Mouse (Mus musculus) ovary, postnatal 14 days (tissue): ENCODE data around the gene Mlxipl.

Experiments used
- DNase-seq: peaks from one replicate; pipeline ENCODE4 v3.0.0; 2022; ENCODE audit warnings: low spot score

Mlxipl gene

GRCm38 (mm10) chr5:135079578-135079977 lies 10.1 kb upstream of the Mlxipl start:
- no peak for DNase-seq

DNA sequence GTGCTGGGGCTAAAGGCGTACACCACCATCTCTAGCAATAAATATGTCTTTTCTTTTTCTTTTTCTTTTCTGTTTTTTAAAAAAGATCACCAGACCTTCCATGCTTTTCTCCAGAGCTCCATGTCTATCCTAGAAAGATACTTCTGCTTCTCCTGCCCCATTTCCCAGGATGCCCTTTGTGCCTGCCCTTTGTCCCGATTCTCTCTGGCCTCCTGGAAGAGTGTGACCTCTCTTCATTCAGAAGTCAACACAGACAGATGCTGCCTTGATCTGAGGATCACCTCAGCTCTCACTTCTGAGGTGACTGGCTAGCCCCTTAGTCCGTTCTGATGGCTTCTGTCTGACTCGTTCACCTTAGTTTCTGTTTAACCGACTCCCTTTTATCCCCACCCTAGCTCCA lies 9.2 kb upstream of the Mlxipl start:
- DNase-seq: no peak

GRCm38 (mm10) chr5:135086871-135087270 lies 2.8 kb upstream of the Mlxipl start:
- DNase-seq: no peak

- no peak for DNase-seq
Measured at GRCm38 (mm10) chr5:135100981-135101380, 11.3 kb downstream of the Mlxipl start.

DNA sequence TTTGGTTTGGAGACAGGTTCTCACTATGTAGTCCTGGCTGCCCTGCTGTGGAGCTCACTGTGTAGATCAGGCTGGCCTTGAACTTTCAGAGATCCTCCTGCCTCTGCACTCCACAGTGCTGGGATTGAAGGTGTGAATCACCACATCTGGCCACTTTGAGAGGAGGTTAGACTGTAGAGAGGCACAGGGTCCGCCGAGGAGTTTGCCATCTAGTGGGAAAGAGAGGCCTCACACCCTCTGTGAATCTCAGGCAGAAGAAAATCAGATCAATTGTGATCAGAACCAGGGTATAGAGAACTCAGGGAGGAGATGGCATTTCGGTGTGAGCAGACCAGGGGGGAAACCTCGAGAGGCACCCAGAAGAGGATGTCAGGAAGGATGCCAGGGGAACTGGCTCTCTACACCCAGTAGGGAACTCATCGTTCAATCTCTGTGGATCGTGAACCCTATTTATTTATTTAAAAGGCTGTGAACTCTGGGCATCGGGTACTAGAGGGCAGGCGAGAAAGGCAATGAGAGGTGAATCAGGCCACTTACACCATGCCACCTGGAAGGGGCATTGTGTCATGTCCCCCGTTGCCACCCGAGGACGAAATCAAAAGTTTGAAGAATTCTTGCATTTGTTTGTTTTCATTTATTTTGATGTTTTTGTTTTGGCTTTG lies 14.4 kb downstream of the Mlxipl start:
- DNase-seq: no peak

DNA sequence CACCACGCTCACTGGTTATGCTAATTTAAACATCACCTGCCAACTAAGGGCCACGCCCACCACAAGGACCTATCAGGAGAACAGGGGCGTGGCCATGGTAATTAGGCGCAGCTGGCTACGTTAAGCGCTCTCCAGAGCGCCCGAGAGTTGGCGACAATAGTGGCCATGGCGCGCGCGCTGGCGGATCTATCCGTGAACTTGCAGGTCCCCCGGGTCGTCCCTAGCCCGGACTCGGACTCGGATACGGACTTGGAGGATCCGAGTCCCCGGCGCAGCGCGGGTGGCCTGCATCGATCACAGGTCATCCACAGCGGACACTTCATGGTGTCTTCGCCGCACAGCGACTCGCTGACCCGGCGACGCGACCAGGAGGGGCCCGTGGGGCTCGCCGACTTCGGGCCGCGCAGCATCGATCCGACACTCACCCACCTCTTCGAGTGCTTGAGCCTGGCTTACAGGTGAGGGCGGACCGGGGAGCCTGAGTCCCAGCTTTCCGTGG lies 17.1 kb downstream of the Mlxipl start:
- peak; percentile 67 for DNase-seq

GRCm38 (mm10) chr5:135107521-135108501 lies 18.1 kb downstream of the Mlxipl start:
- DNase-seq: peak; percentile 51

DNA sequence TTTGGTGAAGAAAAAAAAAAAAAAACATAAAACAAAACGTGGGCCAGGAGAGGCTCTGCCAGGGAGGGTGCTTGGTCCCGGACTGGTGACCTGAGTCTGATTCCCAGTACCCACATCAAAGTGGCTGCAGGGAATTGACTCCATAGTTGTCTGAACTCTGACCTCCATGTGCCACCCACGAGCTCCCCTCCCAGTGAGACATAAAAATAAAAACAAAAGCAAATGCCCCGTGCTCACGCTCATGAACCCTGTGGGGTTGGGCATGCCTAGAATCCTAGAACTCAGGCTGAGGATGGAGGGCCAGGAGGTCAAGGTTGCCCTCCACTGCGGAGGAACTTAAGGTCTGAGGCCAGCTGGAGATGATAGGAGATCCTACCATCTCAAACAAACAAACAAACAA lies 19.3 kb downstream of the Mlxipl start:
- DNase-seq: no peak

- no peak for DNase-seq
Measured at GRCm38 (mm10) chr5:135109426-135109825, 19.7 kb downstream of the Mlxipl start.

- no peak for DNase-seq
Measured at GRCm38 (mm10) chr5:135109976-135110375, 20.3 kb downstream of the Mlxipl start.

DNA sequence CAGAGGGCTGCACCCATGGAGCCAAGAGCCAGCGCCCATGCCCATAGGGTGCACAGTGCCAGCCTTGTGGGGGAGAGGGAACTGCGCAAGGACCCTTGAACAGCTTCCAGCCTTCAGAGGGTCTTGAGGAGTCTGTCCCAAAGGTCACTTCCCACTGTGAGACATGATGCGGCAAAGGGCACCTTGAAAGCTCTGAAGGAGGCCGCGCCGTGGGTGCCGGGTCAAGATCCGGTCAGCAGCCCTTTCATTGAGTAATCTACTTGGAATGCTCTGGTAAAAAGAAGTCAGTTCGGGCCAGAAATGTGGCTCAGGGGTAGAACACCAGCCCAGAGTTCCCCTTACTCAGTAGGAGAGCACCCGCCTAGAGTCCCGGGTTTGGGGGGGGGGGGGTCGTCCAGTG lies 24.1 kb downstream of the Mlxipl start:
- no peak for DNase-seq

- no peak for DNase-seq
Measured at GRCm38 (mm10) chr5:135115241-135115640, 25.6 kb downstream of the Mlxipl start.

DNA sequence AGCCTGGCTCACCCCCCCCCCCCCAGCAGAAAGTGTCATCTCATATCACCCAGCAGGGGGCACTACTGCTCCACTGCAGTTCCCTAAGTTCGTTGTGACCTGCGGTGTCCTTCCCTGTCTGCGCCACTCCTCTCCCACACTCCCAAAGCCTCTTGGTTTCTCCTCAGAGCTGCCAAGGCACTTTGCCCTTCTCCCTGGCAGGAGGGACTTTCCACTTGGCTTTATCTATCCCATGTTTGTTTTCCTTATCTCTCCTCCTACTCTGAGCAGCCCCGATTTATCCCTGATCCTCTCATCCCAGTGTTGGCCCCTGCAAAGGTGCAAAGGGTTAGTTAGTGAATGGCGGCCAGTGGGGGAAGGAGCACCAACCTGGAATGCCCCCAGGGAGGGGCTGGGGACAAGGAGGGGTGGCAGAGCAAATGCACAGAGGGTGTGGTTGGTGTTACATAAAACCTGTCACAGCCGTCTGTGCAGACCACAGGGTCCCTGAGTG lies 28.9 kb downstream of the Mlxipl start:
- peak; percentile 60 for DNase-seq

DNA sequence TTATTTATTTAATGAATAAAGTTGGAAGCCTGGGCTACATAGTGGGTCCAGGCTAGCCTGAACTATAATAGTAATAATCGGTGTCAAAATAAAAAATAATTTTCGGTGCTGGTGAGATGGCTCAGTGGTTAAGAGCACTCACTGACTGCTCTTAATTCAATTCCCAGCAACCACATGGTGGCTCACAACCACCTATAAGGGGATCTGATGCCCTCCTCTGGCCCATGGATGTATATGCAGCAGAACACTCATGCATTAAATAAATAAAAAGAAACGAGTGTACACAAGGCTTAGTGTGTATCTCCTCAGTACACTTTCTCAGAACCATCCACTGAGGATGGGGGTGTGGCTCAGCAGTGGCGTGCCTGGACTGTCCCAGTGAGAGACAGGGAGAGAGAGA lies 31.1 kb downstream of the Mlxipl start:
- no peak for DNase-seq

GRCm38 (mm10) chr5:135126121-135126520 lies 36.4 kb downstream of the Mlxipl start:
- DNase-seq: no peak

DNA sequence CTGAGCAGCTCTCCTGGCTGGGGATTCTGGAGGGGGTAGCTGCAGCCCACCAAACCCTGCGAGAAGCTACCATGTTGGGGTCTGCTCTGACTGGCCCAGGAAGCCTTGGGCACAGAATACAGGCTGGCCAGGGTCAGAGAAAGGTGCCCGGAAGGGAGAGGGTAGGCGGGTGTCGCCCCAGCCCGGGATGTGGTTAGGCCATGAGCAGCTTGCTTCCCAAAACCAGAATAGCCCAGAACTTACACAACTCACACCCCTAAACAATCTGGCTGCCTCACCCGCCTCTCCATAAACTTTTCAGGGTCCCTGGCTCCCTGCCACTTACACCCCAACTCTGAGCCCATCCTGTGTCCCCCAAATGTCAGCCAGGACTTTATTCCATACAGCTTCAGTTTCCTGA lies 38.0 kb downstream of the Mlxipl start:
- no peak for DNase-seq

- no peak for DNase-seq
Measured at GRCm38 (mm10) chr5:135129747-135130146, 40.1 kb downstream of the Mlxipl start.

- DNase-seq: no peak
Measured at GRCm38 (mm10) chr5:135133736-135134405, 44.2 kb downstream of the Mlxipl start.

DNA sequence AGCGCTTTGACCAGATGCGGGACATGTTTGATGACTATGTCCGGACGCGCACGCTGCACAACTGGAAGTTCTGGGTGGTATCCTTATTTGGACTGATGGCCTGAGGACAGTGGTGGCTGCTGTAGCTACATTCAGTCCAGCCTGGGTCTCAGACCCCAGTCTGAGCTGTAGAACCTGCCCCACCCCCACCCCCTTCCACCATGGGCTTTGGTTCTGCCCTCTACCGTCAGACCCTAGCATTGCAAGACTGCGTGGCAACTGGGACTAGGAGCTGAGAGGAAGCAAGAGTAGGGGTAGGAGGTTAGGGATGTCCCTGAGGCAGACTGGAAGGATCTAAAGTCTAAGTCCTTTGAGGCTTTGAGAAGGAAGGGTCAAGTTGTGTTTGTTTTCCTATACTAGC lies 44.8 kb downstream of the Mlxipl start:
- peak; percentile 14 for DNase-seq

DNA sequence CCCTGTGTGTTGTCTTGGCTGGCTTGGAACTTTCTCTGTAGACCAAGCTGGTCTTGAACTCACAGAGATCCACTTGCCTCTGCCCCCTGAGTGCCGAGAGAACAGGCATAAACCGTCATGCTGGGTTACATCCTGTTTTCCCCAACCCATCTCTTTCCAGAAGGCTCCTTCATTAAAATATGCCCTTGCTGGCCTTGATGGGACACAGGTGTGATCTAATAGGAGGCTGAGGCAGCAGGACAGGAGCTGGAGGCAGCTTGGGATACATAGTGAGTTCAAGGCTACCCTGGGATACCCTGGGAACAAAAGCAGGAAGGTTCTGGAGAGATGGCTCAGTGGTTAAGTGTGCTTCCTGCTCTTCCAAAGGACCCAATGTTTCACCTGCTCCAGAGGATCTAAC lies 50.2 kb downstream of the Mlxipl start:
- DNase-seq: no peak

GRCm38 (mm10) chr5:135144469-135144868 lies 54.8 kb downstream of the Mlxipl start:
- no peak for DNase-seq

GRCm38 (mm10) chr5:135145532-135145931 lies 55.8 kb downstream of the Mlxipl start:
- DNase-seq: no peak
